Mouse (Mus musculus) CD8-positive naive resting alpha-beta T cell, adult 2 months (primary cell): Measurements from ENCODE around the gene Gm3591.
"Not testable (repeated sequence)": the region's sequence is repeated elsewhere in the genome, so short reads cannot be mapped to it uniquely, and the experiment has no call there.

ENCODE experiments used
- DNase-seq, 2 experiments: peaks; one replicate each; pipeline ENCODE4 v3.0.0; 2022; ENCODE audit warnings: low read depth in 2 of 2, low spot score in 2 of 2

Gm3591 gene

DNA sequence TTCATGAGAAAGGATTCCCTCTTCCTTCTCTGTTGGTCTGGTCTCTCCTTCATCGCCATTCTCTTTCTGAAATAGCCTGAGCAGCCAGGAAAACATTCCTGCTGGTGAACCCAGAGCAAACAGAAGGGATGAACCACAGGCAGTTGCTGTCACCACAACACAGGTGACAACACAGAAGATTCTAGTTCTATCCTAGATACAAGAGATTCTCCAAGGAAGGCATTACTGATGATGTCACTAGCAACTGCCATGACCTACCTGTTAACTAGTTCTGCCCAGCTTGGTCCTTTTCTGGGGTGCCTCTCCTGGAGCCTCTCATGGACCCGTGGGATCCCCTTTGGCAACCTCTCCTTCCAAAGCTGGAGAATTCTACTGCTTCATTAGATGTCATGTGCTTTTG is at the start of gene Gm3591:
Gm3591 (minus strand) TSS at position 101 of the 400 bp plus-strand sequence.
- DNase-seq, result not testable (repeated sequence)

DNA sequence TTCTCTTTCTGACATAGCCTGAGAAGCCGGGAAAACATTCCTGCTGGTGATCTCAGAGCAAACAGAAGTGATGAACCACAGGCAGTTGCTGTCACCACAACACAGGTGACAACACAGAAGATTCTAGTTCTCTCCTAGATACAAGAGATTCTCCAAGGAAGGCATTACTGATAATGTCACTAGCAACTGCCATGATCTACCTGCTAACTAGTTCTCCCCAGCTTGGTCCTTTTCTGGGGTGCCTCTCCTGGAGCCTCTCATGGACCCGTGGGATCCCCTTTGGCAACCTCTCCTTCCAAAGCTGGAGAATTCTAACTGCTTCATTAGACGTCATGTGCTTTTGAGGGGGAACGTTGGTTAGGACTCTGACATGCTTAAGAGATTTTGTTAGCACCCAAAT is 32.2 kb upstream of the Gm3591 start, which contains the start of gene Gm3594:
Gm3594 (minus strand) TSS at position 101 of the 400 bp plus-strand sequence.
- not testable (repeated sequence) for DNase-seq

DNA sequence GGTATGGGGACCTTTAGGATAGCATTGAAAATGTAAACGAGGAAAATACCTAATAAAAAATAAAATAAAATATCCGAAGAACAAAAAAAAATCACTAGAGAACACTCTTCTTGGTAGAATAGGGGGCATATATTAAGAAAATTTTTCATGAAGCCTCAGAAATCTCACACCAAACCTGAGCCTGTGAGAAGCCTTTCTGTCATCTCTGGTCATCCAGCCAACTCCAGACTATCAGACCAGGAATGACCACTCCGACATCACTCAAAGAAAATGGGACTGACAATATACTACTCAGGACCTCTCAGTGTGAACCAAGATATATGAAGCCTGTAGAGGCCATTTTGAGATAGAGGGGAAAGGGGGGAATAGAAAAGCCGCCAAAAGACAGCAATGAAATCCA is 28.5 kb upstream of the Gm3591 start:
- DNase-seq, result not testable (repeated sequence)

DNA sequence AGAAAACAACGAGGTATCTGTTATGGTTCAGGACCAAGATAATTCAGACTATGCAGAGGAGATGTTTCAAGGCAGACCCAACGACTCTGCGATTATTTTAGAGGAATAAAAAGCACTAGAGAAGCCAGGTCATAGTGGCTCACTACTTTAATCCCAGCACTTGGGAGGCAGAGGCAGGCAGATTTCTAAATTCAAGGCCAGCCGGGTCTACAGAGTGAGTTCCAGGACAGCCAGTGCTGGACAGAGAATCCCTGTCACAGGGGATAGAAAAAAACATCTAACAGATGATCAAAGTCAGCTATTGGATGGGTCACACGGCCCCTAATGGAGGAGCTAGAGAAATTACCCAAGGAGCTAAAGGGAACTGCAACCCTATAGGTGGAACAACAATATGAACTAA is 27.9 kb upstream of the Gm3591 start:
- DNase-seq, result not testable (repeated sequence)

DNA sequence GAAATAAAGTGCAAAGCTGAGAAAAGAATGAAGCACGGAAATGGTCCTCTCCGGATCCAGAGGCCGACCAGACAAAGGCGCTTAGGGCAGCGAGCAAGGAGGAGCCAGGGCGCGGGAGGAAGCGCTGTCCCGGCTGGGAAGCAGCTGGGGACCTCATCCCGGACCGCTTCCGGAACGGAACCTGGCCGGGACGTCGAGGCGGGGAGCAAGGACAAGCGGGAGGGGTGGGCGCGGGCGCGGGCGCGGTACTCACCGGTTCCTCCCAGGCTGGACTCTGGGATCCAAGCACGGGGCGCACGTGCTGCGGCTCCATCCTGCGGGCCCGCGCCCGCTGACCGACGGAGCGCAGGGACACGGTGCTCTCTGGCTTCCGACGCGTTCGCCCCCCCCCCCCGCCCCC is 14.5 kb upstream of the Gm3591 start:
- DNase-seq, result not testable (repeated sequence)

DNA sequence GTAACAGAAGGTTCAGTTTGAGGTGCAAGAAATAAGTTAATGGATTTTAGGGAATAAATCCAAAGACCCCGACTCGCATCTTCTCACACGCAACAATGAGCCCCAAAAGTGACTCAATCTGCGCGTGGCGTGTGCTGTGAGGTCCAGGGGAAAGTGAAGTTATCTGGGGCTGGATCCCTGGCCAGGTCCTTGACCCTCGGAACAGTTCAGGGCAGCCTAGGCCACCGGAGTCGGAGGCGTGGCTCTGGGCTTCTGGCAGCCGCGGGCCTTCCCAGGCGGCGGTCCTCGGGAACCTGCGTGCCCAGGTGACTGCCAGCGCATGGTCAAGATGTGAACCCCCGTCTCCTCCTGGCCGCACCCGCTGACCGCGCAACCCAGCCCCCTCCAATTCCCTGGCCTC is 14.1 kb upstream of the Gm3591 start:
- DNase-seq, result not testable (repeated sequence)

DNA sequence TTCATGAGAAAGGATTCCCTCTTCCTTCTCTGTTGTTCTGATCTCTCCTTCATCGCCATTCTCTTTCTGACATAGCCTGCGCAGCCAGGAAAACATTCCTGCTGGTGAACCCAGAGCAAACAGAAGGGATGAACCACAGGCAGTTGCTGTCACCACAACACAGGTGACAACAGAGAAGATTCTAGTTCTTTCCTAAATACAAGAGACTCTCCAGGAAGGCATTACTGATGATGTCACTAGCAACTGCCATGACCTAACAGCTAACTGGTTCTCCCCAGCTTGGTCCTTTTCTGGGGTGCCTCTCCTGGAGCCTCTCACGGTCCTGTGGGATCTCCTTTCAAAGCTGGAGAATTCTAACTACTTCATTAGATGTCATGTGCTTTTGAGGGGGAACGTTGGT is 22.1 kb downstream of the Gm3591 start, which contains the start of gene Gm16440:
Gm16440 (minus strand) TSS at position 101 of the 400 bp plus-strand sequence.
- not testable (repeated sequence) for DNase-seq
